Mouse (Mus musculus) liver, embryonic 13.5 days (tissue): ENCODE measurements around the gene 1700067K01Rik. TPM values are rescaled to one million over a fixed set of nuclear protein-coding genes. Genes with fewer than 3 reads are reported as not detected.

Source experiments
- ATAC-seq: fragments of 200-750 bp; cut with Nextera tagmentation; 2 replicates; pipeline ENCODE4 v1.8.0; 2017; ENCODE audit warnings: low read depth, mild to moderate bottlenecking, moderate number of reproducible peaks, moderate library complexity
- DNase-seq: peaks from one replicate; pipeline ENCODE4 v3.0.0; 2022
- H3K27ac ChIP-seq: fragments of 300-500 bp; sonication (generic); 2 replicates; pipeline ENCODE4 v1.5.1; 2015; ENCODE audit warnings: moderate library complexity, mild to moderate bottlenecking, inconsistent platforms
- H3K27me3 ChIP-seq: fragments of 300-500 bp; sonication (generic); 2 replicates; pipeline ENCODE4 v1.6.1; 2015; ENCODE audit warnings: mild to moderate bottlenecking, inconsistent platforms
- H3K36me3 ChIP-seq: fragments of 300-500 bp; sonication (generic); 2 replicates; pipeline ENCODE4 v1.6.1; 2015; ENCODE audit warnings: mild to moderate bottlenecking, inconsistent platforms
- H3K4me1 ChIP-seq: fragments of 300-500 bp; sonication (generic); replicated peaks from 2 replicates; pipeline ENCODE4 v1.6.1; 2015; ENCODE audit warnings: inconsistent platforms
- H3K4me2 ChIP-seq: fragments of 300-500 bp; sonication (generic); 2 replicates; pipeline ENCODE4 v1.6.1; 2015; ENCODE audit warnings: inconsistent platforms, mild to moderate bottlenecking, moderate library complexity
- H3K4me3 ChIP-seq: fragments of 300-500 bp; sonication (generic); replicated peaks from 2 replicates; pipeline ENCODE4 v1.5.1; 2015; ENCODE audit warnings: mild to moderate bottlenecking, inconsistent platforms
- H3K9ac ChIP-seq: fragments of 300-500 bp; sonication (generic); 2 replicates; pipeline ENCODE4 v1.6.1; 2015; ENCODE audit warnings: mild to moderate bottlenecking, inconsistent platforms
- H3K9me3 ChIP-seq: fragments of 300-500 bp; sonication (generic); replicated peaks from 2 replicates; pipeline ENCODE4 v1.6.1; 2016; ENCODE audit warnings: inconsistent platforms
- whole genome bisulfite sequencing: fragments of 180-500 bp; shearing (Covaris S2); methylation state at CpG from one replicate; pipeline ENCODE4 v1.1.7; 2015; ENCODE audit not compliant: insufficient replicate concordance; 5-methylcytosine and 5-hydroxymethylcytosine counted together
- polyA plus RNA-seq: library from polyadenylated mRNA; unstranded; fragments of >200 nt; fragmentation: Nextera tagmentation; extraction: Ambion mirVana; gene quantifications from 2 replicates; pipeline ENCODE4 v1.2.1, GENCODE M21; 2015

Gene 1700067K01Rik
- polyA plus RNA-seq, 1 experiment from 2014 or later: 0.38 TPM

GRCm38 (mm10) chr8:84015833-84016232, 14.5 kb downstream of the 1700067K01Rik start:
- peaks cover 19% of the 10 kb centered on the region for H3K4me1 ChIP-seq
- H3K27ac ChIP-seq: no peak overlapping the region
- no peak overlapping the region for H3K9ac ChIP-seq
- no peak overlapping the region for H3K4me3 ChIP-seq
- ATAC-seq (no peak), DNase-seq (no peak)
- H3K9me3 ChIP-seq: no peaks in the 10 kb centered on the region
- no peak overlapping the region for H3K4me2 ChIP-seq
- H3K36me3 ChIP-seq: no peaks in the 10 kb centered on the region
- peaks cover 64% of the 10 kb centered on the region for H3K27me3 ChIP-seq
- 73% methylated on average over 5 of the region's 5 CpGs for WGBS

- WGBS: 62% methylated on average over 9 of the region's 9 CpGs
- DNase-seq (no peak), ATAC-seq (no peak)
- H3K27ac ChIP-seq: no peak overlapping the region
- no peaks in the 10 kb centered on the region for H3K36me3 ChIP-seq
- peaks cover 10% of the 10 kb centered on the region; the same call in 1 of the 2 replicates for H3K4me1 ChIP-seq
- H3K9me3 ChIP-seq: no peaks in the 10 kb centered on the region
- H3K4me2 ChIP-seq: no peak overlapping the region
- no peak overlapping the region for H3K4me3 ChIP-seq
- H3K9ac ChIP-seq: no peak overlapping the region
- H3K27me3 ChIP-seq: peaks cover 67% of the 10 kb centered on the region
Measured at GRCm38 (mm10) chr8:84019738-84020137, 18.4 kb downstream of the 1700067K01Rik start.

- no peak for ATAC-seq
- Histone ChIP-seq H3K9ac (no peak within 1 kb of the TSS), H3K4me3 (no peak within 1 kb of the TSS), H3K9me3 (no peaks in the 10 kb centered on the region), H3K4me2 (0 out of 2 replicates have a peak within 1 kb of the TSS, but pooled peaks have one; percentile 2), H3K27ac (no peak within 1 kb of the TSS), H3K36me3 (no peaks in the 10 kb centered on the region), H3K4me1 (peaks cover 15% of the 10 kb centered on the region), H3K27me3 (peaks cover 75% of the 10 kb centered on the region)
- DNase-seq: no peak
- 17% methylated on average over 18 of the region's 18 CpGs for WGBS
Measured at GRCm38 (mm10) chr8:84021096-84021495, 19.8 kb downstream of the 1700067K01Rik start, which contains the start of gene Palm3. Gene Palm3 (plus strand): TSS chr8:84021471.

GRCm38 (mm10) chr8:84021569-84021968, 20.3 kb downstream of the 1700067K01Rik start:
- Histone ChIP-seq H3K36me3 (no peaks in the 10 kb centered on the region), H3K27ac (no peak overlapping the region), H3K4me2 (0 out of 2 replicates have a peak overlapping the region, but pooled peaks have one; percentile 2), H3K9me3 (no peaks in the 10 kb centered on the region), H3K9ac (no peak overlapping the region), H3K27me3 (peaks cover 80% of the 10 kb centered on the region), H3K4me3 (no peak overlapping the region), H3K4me1 (peaks cover 17% of the 10 kb centered on the region)
- DNase-seq: no peak
- WGBS: 40% methylated on average over 12 of the region's 12 CpGs
- no peak for ATAC-seq

- Histone ChIP-seq H3K4me1 (peaks cover 17% of the 10 kb centered on the region), H3K9ac (no peak overlapping the region), H3K4me2 (no peak overlapping the region), H3K36me3 (no peaks in the 10 kb centered on the region), H3K27me3 (peaks cover 89% of the 10 kb centered on the region), H3K4me3 (no peak overlapping the region), H3K9me3 (no peaks in the 10 kb centered on the region), H3K27ac (no peak overlapping the region)
- 20% methylated on average over 5 of the region's 5 CpGs for WGBS
- ATAC-seq (no peak), DNase-seq (no peak)
Measured at GRCm38 (mm10) chr8:84023085-84023484, 21.8 kb downstream of the 1700067K01Rik start.

DNA sequence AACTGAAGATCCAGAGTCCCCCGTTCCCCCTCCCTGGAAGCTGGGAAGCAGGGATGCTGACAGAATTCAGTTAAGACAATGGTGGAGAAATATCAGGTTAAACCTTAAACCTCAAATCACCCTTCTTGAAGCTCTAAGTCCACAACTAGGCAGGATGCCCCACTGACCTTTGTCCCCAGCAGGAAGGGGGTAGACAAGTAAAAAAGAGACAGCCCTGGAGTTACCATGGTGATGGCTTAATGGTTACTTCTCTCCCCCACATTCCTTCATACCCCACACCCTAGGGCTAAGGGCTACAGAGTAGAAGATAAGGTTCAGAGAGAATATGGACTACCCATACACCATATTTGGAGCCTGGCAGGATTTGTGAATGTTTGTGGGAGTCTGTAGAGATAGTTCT, 22.3 kb downstream of the 1700067K01Rik start:
- Histone ChIP-seq H3K4me1 (peaks cover 17% of the 10 kb centered on the region), H3K36me3 (no peaks in the 10 kb centered on the region), H3K4me2 (no peak overlapping the region), H3K27me3 (peaks cover 90% of the 10 kb centered on the region), H3K9me3 (no peaks in the 10 kb centered on the region), H3K9ac (no peak overlapping the region), H3K4me3 (no peak overlapping the region), H3K27ac (no peak overlapping the region)
- no peak for ATAC-seq
- DNase-seq: no peak
- WGBS: 62% methylated on average over 1 of the region's 1 CpGs

GRCm38 (mm10) chr8:84024171-84024570, 22.9 kb downstream of the 1700067K01Rik start:
- Histone ChIP-seq H3K36me3 (no peaks in the 10 kb centered on the region), H3K27me3 (peaks cover 96% of the 10 kb centered on the region), H3K9ac (no peak overlapping the region), H3K4me1 (peaks cover 17% of the 10 kb centered on the region), H3K9me3 (no peaks in the 10 kb centered on the region), H3K4me2 (no peak overlapping the region), H3K4me3 (no peak overlapping the region), H3K27ac (no peak overlapping the region)
- DNase-seq (peak; percentile 30), ATAC-seq (no peak)
- WGBS: 11% methylated on average over 10 of the region's 10 CpGs

- peak overlapping the region; percentile 44 for H3K4me3 ChIP-seq
- under 1% methylated on average over 41 of the region's 41 CpGs for WGBS
- peak; percentile 27 for DNase-seq
- H3K9ac ChIP-seq: no peak overlapping the region
- no peaks in the 10 kb centered on the region for H3K9me3 ChIP-seq
- H3K27ac ChIP-seq: no peak overlapping the region
- peaks cover 17% of the 10 kb centered on the region for H3K4me1 ChIP-seq
- no peaks in the 10 kb centered on the region for H3K36me3 ChIP-seq
- ATAC-seq: peak; percentile 40; the same call in 1 of the 2 replicates
- H3K27me3 ChIP-seq: peaks cover 86% of the 10 kb centered on the region
- peak overlapping the region; percentile 62 for H3K4me2 ChIP-seq
Measured at GRCm38 (mm10) chr8:84025863-84026262, 24.6 kb downstream of the 1700067K01Rik start.

DNA sequence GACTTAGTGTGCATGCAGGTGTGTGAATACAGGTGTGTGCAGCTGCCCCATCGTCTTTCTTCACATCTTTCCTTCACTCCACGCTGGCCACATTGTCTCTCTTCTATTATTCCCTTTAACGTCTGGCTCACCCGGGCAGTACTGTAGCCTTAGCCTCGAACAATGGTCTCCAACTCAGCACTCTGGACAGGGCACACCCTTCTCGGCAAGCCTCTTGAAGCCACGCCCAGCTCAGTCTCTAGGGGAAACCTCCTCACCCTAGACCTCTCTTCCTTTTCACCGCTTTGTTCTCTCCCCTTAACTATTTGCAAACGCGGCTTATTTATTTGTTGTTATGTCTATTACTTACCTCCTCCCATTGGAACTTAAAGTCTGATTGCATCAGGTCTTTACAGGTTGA, 26.1 kb downstream of the 1700067K01Rik start:
- Histone ChIP-seq H3K27me3 (peaks cover 75% of the 10 kb centered on the region), H3K36me3 (no peaks in the 10 kb centered on the region)

DNA sequence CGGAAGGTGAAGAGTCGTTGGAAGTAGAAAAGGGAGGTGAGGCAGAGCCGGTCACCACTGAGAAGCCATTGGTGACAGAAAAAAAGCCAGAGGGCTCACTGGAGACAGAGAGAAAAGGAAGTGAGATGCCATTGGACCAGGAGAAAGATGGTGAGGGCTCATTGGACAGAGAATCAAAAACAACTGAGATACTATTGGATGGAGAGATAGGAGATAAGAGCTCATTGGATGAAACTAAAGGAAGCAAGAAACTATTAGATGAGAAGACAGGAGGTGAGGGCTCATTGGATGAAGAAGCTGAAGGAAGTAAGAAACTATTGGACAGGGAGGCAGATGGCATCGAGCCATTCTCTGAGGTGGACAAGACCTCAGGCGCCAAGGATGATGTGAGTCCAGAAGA, 28.0 kb downstream of the 1700067K01Rik start:
- ATAC-seq (no peak), DNase-seq (no peak)
- Histone ChIP-seq H3K9ac (no peak overlapping the region), H3K4me2 (no peak overlapping the region), H3K27me3 (peaks cover 56% of the 10 kb centered on the region), H3K4me1 (peaks cover 7% of the 10 kb centered on the region), H3K9me3 (no peaks in the 10 kb centered on the region), H3K27ac (no peak overlapping the region), H3K4me3 (no peak overlapping the region), H3K36me3 (no peaks in the 10 kb centered on the region)
- WGBS: 67% methylated on average over 5 of the region's 5 CpGs

More for the DNA sequence above, 26.1 kb downstream of the 1700067K01Rik start:
- peaks cover 13% of the 10 kb centered on the region for H3K4me1 ChIP-seq
- DNase-seq (no peak), ATAC-seq (no peak)
- H3K9ac ChIP-seq: no peak overlapping the region
- WGBS: 7% methylated on average over 10 of the region's 10 CpGs
- H3K9me3 ChIP-seq: no peaks in the 10 kb centered on the region
- H3K4me2 ChIP-seq: no peak overlapping the region
- H3K4me3 ChIP-seq: no peak overlapping the region
- no peak overlapping the region for H3K27ac ChIP-seq

GRCm38 (mm10) chr8:84032777-84033176, 31.5 kb downstream of the 1700067K01Rik start:
- no peak overlapping the region for H3K4me2 ChIP-seq
- H3K27me3 ChIP-seq: peaks cover 29% of the 10 kb centered on the region
- H3K4me1 ChIP-seq: no peaks in the 10 kb centered on the region
- H3K9me3 ChIP-seq: no peaks in the 10 kb centered on the region
- no peak overlapping the region for H3K27ac ChIP-seq
- WGBS: 61% methylated on average over 4 of the region's 4 CpGs
- no peak for DNase-seq
- H3K4me3 ChIP-seq: no peak overlapping the region
- H3K36me3 ChIP-seq: no peaks in the 10 kb centered on the region
- H3K9ac ChIP-seq: no peak overlapping the region
- no peak for ATAC-seq

DNA sequence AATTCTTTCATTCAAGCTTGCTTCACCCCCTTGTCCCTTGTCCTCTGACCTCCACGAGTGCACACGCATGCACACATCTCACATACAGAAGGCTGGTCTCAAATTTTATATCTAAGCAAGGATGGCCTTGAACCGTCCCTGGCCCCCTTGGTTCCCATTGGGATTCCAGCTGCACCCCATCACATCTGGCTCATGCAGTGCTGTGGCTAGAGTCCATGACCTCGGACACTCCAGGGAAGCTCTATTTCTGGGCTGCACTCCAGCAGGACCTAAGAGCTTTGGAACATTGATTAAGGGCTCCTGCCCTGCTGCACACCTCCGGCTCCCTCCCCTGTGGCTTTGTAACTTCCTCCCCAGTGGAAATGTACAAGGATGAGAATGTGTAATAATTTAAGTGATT, 36.7 kb downstream of the 1700067K01Rik start:
- ATAC-seq: no peak
- no peak overlapping the region for H3K9ac ChIP-seq
- H3K27me3 ChIP-seq: peaks cover 47% of the 10 kb centered on the region
- no peaks in the 10 kb centered on the region for H3K36me3 ChIP-seq
- 62% methylated on average over 5 of the region's 5 CpGs for WGBS
- H3K27ac ChIP-seq: no peak overlapping the region
- H3K4me1 ChIP-seq: peaks cover 8% of the 10 kb centered on the region; the same call in 1 of the 2 replicates
- no peak overlapping the region for H3K4me2 ChIP-seq
- H3K4me3 ChIP-seq: no peak overlapping the region
- DNase-seq: no peak
- H3K9me3 ChIP-seq: no peaks in the 10 kb centered on the region
